Mouse (Mus musculus) left cerebral cortex, postnatal 36 days (tissue): Measurements from ENCODE around the gene Clcn2. TPM values are rescaled to one million over a fixed set of nuclear protein-coding genes. Genes with fewer than 3 reads are reported as not detected.

Source experiments
- DNase-seq, 2 experiments: peaks; one replicate each; pipeline ENCODE4 v3.0.0; 2021 to 2022; ENCODE audit warnings: low spot score in 2 of 2, mixed read lengths in 1 of 2
- intact Hi-C: fragments of 180-260 bp; cut with DNase I; formaldehyde crosslinking; loops from one replicate; pipeline ENCODE4 v1.15.1; 2025
- total RNA-seq, 2 experiments: library from RNA; stranded (reverse); gene quantifications; 2 replicates each; pipeline ENCODE4 v1.2.3; 2021

Gene Clcn2
- total RNA-seq, 2 experiments from 2014 or later = 59.1 to 72.2 TPM

DNA sequence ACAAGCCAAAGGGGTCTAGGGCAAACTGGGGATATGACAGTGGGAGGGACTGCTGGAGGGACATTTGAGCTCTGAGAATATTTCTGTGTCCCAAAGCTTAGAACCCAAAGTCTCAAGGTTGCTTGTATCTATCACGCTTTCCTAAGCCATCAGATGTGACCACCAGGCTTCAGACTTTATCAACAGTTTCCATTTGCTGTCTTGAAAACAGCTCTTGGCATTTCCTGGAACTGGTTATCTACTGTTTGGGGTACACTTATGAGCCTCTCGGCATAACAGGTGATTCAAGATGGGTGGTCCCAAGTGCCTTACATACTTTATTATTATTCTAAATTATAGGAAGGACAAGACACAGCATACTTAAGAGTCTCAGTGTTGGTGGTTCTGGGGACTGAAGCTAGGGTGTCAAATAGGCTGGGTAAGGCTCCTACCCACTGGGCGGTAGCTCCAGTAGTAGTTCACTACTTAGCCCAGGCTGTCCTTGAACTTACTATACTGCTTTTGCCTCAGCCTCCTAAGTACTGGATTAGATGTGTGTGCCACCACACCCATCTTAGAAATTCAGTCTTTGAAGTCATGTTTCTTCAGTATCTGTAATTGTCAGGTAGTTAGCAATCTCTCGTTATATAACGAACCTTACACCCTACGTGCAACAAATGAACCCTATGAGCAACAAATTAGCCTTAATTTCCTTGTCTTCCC lies 13.7 kb downstream of the Clcn2 start:
- no peak for DNase-seq
- intact Hi-C loops = no loop called here

DNA sequence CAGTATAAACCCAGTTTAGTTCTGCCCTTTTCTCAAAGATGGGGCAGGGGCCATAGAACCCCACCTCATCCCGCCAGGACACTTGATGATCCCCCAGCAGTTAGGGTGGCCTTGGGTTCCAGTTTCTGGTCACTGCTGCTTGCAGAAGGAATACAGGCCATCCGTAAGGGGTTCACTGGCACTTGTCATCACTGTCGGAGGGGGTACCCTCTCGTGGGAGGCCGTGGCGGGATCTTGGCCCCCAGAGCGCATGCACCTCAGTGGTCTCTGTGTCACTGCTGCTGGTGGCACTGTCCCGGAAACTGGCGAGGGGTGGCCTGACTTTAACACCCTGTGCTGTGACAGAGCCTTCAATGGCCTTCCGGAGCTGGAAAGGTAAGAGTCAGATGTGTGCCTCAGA lies 14.5 kb downstream of the Clcn2 start:
- intact Hi-C loops = no loop called here
- peak in 1 of 2 experiments; percentile 10 for DNase-seq

DNA sequence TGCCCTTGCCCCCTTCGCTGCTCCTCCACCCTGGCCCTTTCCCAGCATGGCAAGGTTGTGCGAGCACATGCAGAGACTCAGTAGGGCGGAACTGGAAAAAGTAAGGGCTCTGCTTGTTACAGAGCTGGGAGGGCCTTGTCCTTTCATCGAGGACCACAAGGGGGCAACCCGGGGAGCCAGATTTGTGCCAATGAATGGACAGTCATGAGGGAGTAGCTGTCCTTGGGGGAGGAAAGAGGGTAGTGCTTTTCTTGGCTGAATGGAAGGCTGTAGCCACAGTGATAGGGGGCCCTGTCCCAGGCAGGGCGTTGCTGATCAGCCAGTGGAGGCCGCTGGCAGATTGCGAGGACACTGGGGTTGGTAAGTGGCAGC lies 15.0 kb downstream of the Clcn2 start:
- intact Hi-C loops = no loop called here
- DNase-seq = peak in 1 of 2 experiments; percentile 69

DNA sequence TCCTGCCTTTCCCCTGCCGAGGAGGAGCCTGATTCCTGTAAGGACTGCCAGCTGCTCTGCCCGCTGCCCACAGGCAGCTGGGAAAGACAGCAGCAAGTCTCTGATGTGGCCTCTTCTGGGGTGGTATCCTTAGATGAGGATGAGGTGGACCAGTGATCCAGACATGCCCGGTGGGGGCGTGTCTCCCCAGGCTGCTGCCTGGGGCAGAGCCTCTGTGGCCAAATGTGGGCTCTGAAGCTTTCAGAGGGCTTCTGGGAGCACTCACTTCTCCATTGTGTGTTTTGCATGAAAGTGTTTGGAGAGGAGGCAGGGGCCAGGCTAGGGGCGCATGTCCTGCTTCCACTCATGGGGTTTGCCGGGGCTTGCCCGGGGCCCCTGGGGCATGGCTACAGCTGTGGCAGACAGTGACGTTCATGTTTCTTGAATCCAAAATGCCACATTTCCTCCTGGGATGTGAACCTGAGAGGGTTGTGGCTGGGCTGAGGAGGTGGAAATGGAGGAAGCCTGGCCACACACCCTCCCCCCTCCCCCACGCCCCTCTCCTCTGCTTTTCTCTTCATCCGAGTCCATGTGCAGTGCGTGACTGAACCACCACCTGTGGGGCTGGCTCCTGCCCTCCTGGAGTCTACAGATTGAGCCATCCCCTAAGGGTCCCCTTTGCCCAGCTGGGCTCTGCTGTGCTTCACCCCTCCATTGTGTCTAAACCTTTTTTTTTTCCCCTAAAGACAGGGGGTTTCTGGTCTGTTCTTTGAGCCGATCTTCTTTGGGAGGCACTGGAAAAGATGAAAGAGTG lies 15.6 kb downstream of the Clcn2 start:
- intact Hi-C loops = no loop called here
- DNase-seq = peak in 1 of 2 experiments; percentile 3

DNA sequence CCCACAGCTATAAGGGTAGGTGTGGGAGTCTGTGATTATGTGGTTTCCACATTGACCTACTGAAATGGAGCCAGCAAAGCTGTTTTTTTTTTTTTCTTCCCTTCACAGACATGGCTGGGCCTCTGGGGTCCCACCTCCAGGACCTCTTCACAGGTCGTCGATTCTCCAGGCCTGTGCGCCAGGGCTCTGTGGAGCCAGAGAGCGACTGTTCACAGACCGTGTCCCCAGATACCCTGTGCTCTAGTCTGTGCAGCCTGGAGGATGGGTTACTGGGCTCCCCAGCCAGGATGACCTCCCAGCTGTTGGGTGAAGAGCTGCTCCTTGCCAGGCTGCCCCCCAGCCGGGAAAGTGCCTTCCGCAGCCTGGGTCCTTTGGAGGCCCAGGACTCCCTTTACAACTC lies 16.2 kb downstream of the Clcn2 start:
- peak in 1 of 2 experiments; percentile 9 for DNase-seq
- intact Hi-C loops = no loop called here

DNA sequence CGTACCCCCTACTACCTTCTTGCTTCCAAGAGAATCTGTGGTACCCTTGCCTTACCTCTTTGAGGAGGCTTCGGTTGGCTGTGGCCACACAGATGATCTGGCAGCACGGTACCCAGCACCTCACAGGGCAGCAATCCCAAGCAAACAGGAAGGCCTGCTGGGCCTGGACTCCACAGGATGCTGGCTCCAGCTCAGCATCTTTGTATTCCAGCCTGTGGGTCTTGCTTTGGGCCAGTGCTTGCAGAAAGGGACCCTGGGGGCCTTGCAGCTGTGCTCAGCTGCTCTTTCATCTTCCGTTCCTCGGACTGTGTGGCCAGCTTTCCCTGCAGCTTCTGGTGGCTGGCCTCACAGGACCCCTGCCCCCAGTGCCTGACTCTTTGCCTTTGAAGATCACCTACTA lies 17.5 kb downstream of the Clcn2 start:
- intact Hi-C loops = no loop called here
- peak in 1 of 2 experiments; percentile 22 for DNase-seq

DNA sequence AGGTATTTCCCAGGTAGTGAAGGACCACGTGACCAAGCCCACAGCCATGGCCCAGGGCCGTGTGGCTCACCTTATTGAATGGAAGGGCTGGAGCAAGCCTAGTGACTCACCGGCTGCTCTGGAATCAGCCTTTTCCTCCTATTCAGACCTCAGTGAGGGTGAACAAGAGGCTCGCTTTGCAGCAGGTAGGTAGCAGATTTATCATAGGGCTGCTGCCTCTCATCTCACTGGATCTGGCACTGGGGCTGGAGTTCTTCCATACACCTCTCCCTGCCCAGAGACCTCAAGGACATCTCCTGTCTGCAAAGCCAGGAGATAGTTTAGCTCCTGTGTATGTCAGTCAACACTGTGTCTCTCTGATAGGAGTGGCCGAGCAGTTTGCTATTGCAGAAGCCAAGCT lies 18.3 kb downstream of the Clcn2 start:
- intact Hi-C loops = no loop called here

DNA sequence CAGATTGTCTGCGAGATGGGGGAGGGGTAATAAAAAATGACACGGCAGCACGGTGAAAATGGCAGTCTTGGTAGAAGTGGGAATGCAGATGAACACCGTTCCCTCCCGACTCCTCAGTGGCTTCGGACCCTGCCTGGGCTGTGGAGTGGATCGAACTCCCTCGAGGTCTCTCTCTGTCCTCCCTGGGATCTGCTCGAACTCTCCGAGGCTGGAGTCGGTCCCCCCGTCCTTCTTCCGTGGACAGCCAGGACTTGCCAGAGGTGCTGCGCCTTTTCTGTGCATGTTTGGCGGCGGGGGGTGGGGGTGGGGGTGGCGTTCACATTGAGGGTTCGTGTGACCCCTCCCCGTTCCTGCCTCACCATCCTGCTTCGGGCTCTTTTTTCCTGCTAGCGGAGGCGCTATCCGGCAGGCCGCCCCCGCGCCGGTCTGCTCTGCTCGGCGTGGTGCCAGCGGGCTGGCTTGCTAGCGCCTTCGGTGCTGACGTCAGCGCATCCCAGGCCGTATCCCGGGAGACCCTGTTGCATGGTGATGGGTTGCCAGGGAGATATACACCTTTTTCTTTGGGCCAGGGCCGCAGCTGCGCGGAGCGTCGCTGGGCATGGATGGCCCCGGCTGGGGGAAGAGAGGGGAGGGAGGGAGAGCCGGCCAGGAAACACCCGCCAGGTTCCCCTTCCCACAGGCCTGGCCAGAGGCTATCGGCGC lies 21.8 kb downstream of the Clcn2 start:
- intact Hi-C loops = no loop called here
- peak; percentile 98 to 99 for DNase-seq

More for the DNA sequence above, 18.3 kb downstream of the Clcn2 start:
- DNase-seq = no peak

DNA sequence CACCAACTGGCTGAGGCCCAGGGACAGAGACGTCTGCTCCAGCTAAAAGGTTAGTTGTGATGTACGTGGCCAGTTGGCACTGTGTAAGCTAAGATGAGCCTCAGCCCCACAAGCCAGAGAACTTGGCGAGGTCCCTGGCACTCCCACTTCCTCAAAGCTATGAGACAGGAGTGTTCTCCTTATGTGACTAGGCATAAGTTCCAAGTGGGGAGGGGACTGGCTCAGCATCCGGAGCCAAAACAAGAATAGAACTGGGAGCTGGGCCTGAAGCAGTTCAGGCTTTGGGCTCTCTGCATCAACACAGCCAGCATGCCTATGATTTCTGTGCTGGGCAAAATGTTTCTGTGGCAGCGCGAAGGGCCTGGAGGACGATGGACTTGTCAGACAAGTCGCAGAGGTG lies 22.8 kb downstream of the Clcn2 start:
- DNase-seq = peak; percentile 77 to 81

DNA sequence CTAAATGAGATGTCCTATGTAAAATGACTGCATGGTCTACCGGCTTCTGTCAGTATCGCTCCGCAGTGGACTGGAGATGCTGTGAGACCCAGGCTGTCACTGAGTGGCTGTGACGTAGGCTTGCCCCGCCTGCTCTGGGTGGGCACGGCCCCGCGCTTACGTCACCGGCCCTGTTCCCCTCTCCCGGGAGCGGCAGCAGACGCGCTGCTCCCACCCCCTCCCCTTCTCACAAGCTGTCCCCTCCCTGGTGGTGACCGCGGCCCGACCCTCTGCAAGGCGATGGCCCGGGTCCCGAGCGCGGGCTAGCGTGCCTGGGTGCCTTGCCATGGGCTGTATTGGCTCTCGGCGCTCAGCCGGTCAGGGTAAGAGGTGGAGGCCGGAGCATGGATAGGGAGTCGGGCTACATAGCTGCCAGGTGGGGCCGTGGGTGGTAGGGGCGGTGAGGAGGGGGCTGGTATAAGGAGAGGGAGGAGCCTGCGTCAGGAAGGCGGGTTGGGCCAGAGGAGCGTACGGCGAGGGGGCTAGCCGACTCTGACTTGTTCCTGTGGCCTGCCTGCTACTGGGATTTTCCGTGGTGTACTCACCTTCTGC lies 24.3 kb downstream of the Clcn2 start, which contains the start of gene Fam131a:
Gene Fam131a, plus strand, starts transcription at position 131 of the 591 bp plus-strand sequence.
- intact Hi-C loops = no loop called here
- DNase-seq = peak; percentile 91 to 93

More for the DNA sequence above, 22.8 kb downstream of the Clcn2 start:
- intact Hi-C loops = no loop called here

DNA sequence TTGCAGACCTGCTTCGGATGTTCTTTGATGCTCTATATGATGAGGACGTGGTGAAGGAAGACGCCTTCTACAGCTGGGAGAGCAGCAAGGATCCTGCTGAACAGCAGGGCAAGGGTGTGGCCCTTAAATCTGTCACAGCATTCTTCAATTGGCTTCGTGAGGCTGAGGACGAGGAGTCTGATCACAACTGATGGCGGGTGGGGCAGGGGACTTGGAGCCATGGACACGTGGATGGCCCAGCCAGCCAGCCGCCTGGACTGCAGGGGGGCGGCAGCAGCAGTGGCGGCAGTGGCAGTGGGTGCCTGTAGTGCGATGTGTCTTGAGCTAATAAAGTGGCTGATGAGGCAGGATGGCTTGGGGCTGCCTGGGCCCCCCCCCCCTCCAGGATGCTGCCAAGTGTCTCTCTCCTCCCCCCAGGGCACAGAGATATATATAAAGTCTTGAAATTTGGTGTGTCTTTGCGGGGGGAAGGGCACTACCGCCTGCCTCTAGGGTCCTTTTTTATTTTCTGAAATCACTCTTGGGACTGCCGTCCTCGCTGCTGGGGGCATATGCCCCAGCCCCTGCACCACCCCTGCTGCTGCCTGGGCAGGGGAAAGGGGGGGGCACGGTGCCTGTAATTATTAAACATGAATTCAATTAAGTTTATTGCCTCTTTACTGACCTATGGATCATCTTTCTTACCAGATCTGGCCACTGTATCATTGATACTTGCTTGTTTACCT lies 25.1 kb downstream of the Clcn2 start:
- intact Hi-C loops = no loop called here
- DNase-seq = peak in 1 of 2 experiments; percentile 24

DNA sequence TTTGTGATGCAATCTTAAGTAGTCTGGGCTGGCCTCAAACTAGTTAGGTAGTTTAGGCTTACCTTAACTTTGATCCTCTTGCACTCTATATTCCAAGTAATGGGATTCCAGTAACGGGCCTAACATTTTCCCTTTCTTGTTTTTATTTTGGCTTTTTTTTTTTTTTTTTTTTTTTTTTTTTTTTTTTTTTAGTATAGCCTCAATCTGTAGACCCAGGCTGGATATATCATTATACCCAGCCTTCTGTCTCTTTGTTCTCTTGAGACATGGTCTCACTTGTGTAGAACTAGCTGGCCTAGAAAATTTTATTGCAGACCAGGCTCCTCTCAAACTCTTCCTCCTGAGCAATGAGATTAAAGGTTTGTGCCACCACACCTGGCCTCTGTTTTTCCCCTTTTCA lies 25.9 kb downstream of the Clcn2 start:
- DNase-seq = no peak
- intact Hi-C loops = no loop called here

DNA sequence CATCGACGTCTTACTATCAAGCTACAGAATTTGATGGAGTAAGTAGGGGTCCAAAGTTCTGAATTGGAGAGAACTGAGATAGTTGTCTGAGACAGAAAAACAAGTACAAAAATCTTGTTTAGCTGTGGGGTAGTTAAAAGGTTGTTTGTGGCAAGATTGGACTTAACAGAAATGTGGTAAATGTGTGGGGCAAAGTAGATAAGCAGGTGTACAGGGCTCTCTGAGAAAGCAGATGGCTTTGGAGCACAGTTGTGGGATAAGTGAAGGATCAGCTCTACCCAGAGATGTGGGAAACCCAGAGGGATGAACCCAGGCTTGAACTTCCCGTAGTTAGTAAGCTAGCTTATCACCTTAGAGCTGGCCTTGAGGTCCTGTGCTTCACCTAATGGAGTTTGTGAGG lies 26.8 kb downstream of the Clcn2 start:
- no peak for DNase-seq
- intact Hi-C loops = no loop called here

DNA sequence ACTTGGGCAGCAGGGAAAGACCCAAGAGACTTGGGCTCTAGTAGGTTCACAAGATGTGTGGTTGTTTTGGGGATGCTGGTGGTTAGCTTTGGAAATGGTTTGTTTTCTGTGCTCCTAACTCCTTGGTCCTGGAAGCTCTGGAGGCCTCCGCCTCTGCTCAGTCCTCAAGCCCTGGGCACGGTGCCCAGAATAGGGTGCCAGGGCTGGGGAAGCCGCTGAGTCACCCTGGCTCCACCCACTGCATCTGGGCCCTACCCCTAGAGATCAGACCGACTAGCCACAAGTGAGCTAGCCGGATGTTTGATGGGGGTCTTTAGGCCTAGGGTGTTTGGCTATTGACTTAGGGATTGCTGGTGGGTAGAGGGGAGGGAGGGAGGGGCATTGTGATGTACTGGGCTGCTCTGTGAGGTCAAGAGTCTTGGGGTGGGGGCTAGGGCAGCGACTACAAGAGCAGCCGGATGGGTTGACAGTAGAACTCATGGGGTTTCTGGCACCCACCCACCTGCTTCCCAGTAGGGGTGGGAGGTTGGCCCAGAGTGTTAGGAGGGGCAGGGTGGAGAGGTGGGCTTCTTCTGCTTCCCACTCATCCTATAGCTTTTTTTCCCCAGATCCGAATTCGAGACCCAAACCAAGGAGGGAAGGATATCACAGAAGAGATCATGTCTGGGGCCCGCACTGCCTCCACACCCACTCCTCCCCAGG lies 39.4 kb downstream of the Clcn2 start:
- DNase-seq = peak; percentile 73 to 76
- intact Hi-C loops = no loop called here

DNA sequence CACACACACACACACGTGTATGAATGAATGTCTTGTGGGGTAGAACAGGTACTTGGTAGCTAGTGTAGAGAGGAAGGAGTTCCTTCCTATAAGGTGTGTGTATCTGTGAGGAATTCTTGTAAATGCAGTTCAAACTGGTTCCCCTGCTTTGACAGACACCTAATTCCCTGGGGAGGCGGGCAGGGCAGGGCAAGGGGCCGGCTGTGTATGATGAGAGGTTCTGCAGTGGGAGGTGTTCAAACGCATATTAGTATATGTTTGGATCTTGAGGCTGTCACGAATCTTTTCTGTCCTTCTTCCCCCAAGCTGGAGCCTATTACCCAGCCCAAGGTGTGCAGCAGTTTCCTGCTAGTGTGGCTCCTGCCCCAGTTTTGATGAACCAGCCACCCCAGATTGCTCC lies 40.2 kb downstream of the Clcn2 start:
- intact Hi-C loops = no loop called here
- DNase-seq = no peak

DNA sequence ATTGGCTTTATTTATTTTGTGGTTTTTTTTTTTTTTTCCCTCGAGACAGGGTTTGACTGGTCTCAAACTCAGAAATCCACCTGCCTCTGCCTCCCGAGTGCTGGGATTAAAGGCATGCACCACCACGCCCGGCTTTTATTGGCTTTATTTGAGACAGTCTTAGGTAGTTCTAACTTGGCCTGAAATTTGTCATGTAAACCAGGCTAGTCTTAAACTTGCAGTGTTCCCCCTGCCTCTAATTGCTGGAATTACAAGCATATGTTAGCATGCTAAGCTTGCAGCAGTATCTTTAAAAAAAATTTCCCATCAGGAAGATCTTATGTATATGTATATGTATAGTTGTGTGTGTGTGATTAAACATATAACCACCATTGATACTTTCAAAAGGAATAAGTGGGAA lies 40.8 kb downstream of the Clcn2 start:
- DNase-seq = no peak
- intact Hi-C loops = no loop called here

DNA sequence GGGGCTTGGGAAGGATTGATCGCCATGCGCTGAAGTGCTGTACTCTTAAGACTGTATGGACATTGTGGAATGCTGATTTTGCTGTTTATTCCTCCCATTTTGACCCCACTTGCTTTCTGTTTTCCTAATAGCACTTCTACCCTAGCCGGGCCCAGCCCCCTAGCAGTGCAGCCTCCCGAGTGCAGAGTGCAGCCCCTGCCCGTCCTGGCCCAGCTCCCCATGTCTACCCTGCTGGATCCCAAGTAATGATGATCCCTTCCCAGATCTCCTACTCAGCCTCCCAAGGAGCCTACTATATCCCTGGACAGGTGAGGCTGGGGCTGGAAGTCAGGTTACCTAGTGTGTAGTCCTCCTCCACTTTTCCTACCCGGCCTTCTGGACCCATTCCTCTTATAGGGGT lies 42.3 kb downstream of the Clcn2 start:
- DNase-seq = no peak
- intact Hi-C loops = no loop called here

DNA sequence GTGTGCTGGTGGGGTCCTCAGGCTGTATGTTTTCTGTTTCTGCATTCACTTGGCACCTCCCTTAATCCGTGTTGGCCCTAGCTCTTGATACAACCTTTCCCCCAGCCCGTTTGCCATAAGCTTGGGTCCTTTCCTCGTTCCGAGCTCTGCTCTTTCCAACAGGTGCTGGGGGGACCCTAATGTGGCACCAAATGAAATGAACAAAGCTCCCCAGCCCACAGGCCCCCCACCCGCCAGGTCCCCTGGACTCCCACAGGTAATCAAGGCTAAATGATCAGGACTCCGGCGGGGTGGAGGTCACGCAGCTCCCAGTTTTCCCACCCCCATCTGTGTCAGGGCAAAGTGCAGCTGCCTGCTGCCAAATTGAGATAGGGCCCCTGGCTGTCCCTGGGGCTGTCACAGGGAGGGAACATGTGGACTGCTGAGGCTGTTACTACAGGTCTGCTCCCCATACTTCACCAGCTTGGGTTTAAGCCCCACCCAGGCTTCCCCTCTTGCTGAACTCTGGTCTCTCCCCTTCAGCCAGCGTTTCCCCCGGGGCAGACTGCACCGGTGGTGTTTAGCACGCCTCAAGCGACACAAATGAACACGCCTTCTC lies 43.7 kb downstream of the Clcn2 start:
- no peak for DNase-seq
- intact Hi-C loops = no loop called here
